Mouse (Mus musculus) G1E-ER4 (cell line): ENCODE measurements around the gene Spock3. TPM values are rescaled to one million over a fixed set of nuclear protein-coding genes. Genes with fewer than 3 reads are reported as not detected.

ENCODE experiments used
- GATA1 ChIP-seq: IDR thresholded peaks from one replicate; pipeline ENCODE4 v1.8.0; 2012; ENCODE audit warnings: low read length, inconsistent platforms
- polyA plus RNA-seq: library from polyadenylated mRNA; stranded (reverse); fragments of >175 nt; gene quantifications from 2 replicates; pipeline ENCODE4 v1.2.3, GENCODE M21; 2012

The Spock3 gene
- not detected in 2 replicates for polyA plus RNA-seq

DNA sequence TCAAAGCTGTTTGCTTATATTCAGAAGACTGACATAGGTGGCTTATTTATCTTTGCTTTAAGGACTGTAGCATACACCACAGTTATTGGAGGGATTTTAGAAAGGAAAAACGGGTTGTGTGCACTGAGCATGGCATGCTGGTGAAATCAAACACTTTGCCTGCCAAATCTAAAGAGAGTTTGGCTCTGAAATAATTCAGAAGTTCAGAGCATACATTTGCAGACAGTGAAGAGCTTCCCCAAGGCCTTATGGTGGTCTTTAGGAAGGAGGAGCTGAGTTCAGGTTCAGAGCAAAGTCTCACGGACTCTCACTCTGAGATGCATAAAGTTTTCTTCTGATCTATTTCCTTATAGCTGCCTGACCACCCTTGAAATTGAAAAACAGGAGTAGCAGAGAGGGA lies at the start of gene Spock3:
TSS of gene Spock3 (plus strand) at position 301 of the 400 bp plus-strand sequence.
- no peak for TF ChIP-seq GATA1

DNA sequence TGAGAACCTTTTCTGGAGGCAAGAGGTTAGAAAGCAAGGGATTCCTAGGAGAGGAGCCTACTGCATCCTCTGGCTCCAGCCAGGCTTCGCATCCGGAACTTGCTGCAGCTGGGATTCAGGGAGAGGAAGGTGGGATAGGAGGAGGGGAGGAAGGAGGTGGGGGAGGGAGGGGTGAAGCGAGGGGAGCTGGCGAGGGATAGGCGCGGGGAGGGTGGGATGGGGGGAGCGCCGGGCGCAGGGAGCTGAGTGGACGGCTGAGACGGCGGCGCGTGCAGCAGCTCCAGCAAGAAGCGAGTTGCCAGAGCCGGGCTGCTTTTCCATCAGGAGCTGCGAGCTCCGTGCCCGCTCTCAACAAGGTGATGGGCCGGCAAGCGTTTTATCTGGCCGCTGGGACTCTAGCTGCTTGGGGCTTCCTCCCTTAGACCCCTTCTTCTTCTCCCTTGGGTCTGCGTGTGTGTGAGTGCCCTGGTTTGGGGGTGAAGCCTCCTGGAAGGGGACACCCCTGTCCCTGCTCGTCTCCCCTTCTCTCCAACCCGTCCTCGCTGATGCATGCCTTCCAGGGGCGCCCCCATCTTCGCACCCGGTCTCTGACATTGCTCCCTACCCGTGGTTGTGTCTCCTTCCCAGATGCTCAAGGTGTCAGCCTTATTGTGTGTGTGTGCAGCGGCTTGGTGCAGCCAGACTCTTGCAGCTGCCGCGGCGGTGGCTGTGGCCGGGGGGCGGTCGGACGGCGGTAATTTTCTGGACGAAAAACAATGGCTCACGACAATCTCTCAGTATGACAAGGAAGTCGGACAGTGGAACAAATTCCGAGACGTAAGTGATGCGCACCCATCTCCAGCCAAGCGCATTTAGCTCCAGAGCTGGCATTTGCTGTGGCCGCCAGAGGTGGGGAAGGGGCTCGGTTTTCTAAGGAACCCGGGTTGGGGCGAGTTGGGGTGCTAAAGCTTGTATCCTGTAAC lies 645 bp downstream of the Spock3 start:
- no peak for TF ChIP-seq GATA1

DNA sequence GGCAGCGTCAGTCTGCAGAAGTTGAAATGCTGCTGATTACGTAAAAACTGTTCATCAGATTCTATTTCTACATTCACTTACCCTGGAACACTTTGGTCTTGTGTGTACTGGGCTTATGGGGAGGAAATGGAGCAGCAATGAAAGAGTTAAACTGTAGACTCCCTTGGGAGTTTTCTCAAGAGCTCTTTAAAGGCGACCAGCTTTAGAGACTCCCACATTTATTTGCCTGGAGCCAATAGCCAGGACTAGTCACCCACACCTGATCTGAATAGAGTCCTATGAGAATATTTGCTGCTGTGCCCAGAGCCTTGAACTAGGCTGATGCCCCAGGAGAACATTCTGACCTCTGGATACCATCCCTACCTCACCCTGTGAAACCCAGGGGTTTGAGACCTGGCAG lies 1.7 kb downstream of the Spock3 start:
- no peak for TF ChIP-seq GATA1

DNA sequence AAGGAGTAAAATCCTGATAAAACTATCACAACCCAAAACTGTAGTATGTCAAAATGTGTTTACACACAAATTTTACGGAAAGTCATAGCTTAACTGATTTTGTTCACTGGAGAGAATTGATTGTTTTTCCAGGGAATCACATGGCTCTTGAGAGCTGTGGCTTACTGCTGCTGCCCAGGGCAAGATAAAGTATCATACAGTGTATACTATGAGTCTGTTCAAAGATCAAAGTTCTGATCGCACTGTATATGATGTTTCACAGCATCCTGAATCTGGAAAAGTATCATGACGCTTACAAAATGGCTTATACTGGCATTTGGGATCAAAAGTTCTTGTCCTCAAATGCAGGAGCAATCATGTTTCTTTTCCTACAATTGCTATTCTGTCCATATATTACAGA lies 11.8 kb downstream of the Spock3 start:
- no peak for TF ChIP-seq GATA1

DNA sequence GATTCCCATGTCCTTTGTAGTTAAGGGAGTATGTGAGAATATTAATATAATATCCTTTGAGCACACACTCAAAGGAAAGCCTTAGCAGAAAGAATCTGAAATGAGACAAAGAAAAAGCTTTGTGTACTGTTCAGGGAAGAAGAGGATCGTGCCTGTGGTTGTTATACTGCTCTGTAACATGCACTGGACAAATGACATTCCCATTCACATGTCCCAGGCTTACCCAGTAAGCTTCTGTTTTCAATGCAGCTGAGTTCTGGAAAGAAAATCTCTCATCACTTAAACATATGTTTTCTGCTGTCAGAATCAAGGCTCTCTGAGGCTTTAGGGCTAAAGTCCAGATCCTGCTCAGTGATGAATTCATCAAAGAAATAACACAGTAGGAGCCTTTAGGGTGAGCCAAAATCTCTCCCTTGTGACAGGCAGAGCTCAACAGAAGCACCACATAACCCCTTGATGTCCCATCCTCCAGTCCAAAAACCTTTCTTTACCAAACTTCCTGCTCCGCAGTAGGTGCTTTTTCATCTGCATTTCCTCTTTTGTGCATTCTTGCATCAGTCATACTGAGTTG lies 19.1 kb downstream of the Spock3 start:
- no peak for TF ChIP-seq GATA1

DNA sequence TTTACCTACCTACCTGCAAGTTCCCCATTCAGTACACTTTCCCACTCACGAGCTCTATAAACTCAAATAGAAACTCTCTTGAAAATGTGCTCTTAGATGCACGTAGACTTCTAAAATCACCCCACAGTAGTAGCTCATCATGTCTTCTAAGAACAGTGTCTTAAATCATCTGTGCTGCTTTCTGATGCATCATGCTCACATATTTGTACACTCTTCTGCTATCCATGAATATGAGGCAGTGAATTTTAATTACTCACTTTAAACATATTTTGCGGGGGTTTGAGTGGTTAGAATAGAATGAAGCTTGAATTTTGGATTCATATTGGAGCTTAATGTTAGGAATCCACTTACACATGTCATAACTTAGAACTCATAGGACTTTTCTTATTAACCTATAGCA lies 138.2 kb downstream of the Spock3 start:
- TF ChIP-seq GATA1, result no peak

DNA sequence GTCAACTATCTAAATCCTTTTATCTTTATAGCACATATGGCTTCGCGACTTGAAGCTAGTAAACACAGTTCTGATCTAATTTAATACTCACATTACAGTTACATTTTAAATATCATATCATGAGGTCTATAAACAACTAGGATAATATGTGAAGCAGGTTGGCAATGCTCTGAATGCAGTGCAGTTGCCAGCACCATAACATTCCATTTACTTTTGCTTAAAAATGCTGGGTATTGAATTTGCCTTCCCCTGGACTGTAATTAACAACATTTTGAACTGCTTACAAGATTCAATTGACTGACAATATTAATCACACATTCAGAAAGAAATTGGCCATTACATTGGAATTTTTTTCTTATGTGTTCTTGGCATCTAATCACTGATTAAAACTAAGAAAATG lies 147.4 kb downstream of the Spock3 start:
- TF ChIP-seq GATA1, result no peak

DNA sequence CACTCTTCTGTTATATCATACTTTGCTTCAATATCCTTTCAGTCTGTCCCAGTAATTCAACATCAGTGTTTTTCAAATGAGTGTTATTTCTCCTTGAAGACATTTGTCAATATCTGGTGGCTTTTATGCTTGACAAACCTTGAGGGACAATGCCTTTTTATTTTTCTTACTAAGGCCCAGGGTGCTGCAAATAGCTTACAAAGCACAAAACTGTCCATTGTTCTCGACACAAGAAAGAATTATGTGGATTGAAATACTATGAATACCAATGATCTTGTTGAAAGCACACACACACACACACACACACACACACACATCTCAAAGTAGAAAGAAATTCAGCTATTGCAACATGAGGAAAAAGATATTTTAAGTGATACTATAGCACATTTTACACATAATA lies 159.0 kb downstream of the Spock3 start:
- no peak for TF ChIP-seq GATA1

DNA sequence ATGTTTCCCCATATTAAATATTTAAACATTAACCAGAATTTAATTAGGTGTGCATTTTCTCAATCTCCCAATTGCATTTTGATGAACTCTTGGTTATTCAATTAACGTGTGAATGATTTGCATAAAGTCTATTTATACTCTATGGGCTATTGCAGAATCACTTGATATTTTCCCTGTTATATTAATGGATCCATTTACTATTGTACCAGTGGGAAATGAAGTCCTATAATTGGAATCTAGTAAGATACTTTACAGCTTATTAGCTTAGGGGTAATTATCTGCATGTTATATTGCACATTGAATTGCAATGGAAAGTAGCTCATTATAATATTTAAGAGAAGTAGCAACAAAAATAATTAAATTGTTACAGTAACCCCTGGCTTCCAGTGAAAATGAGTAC lies 162.1 kb downstream of the Spock3 start:
- no peak for TF ChIP-seq GATA1

DNA sequence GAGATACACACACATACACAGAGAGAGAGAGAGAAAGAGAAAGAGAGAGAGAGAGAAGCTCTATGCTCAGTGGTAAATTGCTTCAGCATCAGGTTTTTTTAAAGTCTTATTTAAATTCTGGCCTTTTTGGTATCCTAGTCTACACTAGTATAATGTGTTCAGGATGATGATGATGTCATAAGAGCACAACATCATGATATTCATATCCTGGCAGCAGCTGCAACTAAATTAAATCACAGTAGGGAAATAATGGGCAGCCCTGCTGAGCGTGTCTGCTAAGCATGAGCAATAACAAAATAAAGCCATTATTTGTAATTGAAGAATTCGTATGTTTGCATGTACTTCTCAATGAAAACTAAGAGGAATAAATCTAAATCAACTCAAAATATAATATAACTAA lies 169.7 kb downstream of the Spock3 start:
- TF ChIP-seq GATA1, result no peak

DNA sequence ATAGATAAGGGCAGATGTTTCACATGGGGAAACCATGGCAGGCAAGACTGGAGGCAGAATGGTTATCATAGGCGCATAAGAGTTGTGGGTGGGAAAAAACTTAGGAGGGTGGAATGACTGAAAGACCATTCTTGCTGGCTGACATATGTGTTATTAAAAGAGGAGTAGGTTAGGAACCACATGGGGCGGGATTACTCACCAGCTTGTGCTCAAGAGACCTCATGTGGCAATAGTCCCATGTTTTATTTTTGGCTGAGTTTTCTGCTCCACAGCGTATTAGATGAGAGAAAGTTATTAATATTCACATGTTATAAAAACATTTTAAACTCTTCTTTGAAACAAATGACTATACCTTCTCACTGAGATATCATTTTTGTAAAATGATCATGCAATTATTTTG lies 184.6 kb downstream of the Spock3 start:
- TF ChIP-seq GATA1, result no peak

DNA sequence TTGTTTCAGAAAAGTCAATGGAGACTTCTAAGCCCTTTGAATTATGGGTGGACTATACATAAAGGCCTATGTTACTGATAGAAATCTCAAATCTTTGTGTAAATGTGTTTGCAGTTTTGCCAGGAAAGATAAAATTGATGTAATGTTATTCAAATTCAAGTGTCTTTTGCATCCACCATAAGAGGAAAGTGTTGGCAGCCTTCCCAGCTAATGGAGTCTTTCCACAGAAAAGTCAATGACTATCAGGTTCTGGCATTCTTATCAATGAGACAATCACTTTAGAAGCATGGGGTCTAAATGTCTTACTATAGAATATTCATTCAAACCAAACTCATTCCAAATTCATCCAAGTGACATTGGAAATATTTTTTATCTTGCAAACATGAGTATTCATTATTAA lies 214.5 kb downstream of the Spock3 start:
- TF ChIP-seq GATA1, result no peak

DNA sequence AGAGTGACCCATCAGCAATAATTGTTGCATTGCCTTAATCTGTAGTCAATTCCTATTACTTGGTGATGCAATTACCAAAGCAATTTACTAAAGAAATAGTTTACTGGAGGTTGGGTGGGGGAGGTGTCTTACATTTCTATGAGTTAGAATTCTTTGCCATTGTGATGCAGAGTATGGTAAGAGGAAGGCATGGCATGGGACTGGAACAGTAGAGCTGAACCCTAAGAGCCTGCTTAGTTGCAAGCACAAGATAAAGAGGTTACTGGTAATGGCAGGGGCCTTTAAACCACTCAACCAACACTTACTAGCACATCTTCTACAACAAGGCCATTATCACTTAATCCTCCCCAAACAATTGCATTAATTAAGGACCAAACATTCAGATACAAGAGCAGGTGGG lies 219.1 kb downstream of the Spock3 start:
- no peak for TF ChIP-seq GATA1

DNA sequence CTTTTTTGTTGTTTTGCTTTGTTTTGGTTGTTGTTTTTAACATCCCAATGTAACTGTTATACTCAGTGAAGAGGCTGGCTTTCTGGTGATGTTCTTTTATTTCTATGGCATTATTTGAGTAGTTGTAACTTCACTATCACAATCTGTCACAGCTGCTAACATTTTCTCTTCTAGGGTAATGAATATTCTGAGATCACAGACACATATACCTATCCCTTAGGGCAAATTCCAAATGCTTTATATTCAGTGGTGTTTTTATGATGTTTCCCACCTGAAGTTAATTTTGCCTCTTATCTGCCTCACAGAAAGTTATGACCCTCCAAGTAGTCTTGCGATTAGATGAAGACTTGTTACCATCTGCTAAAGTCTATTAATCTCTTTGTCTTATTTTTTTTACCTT lies 230.5 kb downstream of the Spock3 start:
- TF ChIP-seq GATA1, result no peak

DNA sequence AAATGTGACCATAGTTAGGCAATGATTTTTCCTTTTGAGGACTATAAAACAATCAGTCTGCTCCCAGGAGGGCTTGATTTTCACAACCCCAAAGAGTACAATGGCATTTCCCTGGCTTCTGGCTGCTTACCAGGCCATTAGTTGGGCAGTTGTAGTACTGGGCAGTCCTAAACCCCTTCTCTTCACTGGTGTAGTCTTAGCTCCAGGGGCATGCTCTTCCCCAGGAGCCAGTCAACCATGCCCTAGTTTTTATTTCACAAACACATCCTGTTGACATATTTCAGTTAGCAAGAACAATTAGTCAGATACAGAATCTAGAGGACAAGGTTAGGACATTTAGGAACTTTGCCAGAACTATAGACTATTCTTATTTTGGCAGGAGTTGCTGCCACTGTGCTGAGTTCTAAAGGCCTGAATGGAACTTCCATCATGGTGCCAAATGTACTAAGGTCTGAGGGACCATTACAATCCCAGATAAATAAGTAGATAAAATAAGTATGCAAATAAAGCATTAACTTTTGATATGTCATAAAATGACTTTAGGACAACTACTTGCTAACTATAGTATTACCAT lies 308.1 kb downstream of the Spock3 start:
- TF ChIP-seq GATA1, result no peak

DNA sequence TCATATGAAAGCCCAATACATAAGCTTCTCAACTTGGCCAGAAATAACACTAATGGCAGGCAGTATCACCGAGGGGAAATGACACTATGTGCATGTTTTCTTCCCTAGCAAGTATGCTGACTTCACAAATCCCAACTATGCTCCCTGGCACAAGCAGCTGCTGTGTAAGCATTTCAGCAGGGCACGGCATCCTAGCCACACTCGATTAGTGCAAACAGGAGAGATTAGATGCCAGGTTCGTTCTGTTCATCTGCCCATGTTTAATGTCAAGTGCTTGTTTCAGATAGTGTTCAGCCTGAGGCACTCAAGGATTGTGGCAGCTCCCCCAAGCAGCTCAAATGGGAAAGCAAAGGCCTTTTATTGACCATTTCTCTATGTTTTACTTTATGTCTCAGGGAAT lies 311.7 kb downstream of the Spock3 start:
- TF ChIP-seq GATA1, result no peak

DNA sequence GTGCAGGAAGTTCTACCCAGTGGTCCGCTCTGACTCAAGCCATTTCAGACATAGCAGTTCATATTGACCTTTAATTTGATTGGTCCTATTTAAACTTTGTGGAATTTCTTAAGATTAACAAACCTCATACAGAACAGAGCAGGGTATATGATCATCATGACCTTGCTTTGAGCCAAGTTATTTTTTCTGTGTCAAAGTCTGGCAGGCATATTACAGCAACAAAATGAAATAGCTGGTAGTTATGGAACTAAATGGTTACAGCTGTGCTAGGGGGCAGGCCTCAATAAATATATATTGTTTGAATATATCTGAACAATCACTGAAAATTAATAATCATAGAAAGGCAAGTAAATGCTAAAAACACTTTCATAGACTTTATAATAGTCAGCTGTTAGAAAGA lies 384.6 kb downstream of the Spock3 start:
- no peak for TF ChIP-seq GATA1
